Mouse (Mus musculus): Measurements from ENCODE around the gene Fhdc1. TPM values are rescaled to one million over a fixed set of nuclear protein-coding genes. Genes with fewer than 3 reads are reported as not detected.

The Fhdc1 gene
- polyA plus RNA-seq, 1 experiment, result 0.22 TPM

DNA sequence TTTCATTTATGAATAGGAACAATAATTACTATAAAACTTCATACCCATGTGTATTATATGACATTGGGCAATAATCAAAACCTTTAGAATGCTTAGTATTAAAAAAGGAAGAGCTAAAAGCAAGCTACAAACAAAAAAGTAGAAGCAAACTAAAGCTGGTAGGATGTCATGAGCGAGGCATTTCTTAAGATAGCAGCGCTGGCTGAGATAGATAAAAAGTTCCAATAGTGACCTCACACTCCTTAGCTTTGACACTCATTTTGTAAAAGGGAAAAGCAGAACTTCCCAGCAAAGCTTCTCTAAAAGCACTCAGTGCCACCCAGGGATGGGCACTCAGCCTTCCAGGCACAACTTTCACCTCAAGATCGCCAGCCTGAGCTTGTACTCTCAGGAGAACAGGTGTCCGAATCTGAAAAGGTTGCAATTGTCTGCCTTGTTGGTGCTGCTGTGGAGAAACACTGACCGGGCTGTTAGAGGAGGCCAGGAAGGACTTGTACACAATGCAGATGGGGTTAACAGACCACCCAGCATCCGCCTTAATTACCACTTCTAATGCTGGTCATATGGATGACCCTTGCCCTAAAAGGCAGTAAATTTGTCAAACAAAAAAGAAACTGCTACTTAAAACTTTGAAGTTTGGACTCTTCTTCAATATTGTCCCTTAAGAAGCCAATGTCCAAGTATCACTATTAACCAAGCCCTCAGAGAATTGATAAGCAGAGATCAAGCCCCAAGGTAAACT is 32.7 kb upstream of the Fhdc1 start:
- H3K36me3 ChIP-seq (ENCODE audit: control insufficient read depth, insufficient read depth), result peaks cover 15% of the 10 kb centered on the region
- no peak overlapping the region for H3K4me2 ChIP-seq (ENCODE audit: low read depth)
- H3K79me2 ChIP-seq (ENCODE audit: control insufficient read depth, insufficient read depth), result no peaks in the 10 kb centered on the region
- H3ac ChIP-seq (ENCODE audit: control insufficient read depth, insufficient read length), result no peak overlapping the region
- no peaks in the 10 kb centered on the region for H3K27me3 ChIP-seq (ENCODE audit: control insufficient read depth, insufficient read depth, insufficient read length)
- TF ChIP-seq MAX (IDR thresholded peaks at IDR 0.05; ENCODE audit: low read depth) (no peak), USF1 (IDR thresholded peaks at IDR 0.05; ENCODE audit: low read depth) (no peak), POLR2A (IDR thresholded peaks at IDR 0.05; ENCODE audit: insufficient read length, low read depth) (no peak), TCF12 (IDR thresholded peaks at IDR 0.05; ENCODE audit: insufficient read depth, poor library complexity, severe bottlenecking) (no peak), TCF3 (IDR thresholded peaks at IDR 0.05; ENCODE audit: insufficient read length, low read depth) (no peak), MYOG (IDR thresholded peaks at IDR 0.05; ENCODE audit: control insufficient read depth in 1 of 3, insufficient read depth in 1 of 3, insufficient read length in 2 of 3, low read depth in 2 of 3) (no peak), POLR2AphosphoS2 (IDR thresholded peaks at IDR 0.05; ENCODE audit: insufficient read length, low read depth) (no peak), E2F4 (IDR thresholded peaks at IDR 0.05; ENCODE audit: insufficient read depth) (no peak), MYOD1 (IDR thresholded peaks at IDR 0.05; ENCODE audit: control insufficient read depth in 1 of 3, insufficient read length in 2 of 3, low read depth in 2 of 3) (no peak), REST (IDR thresholded peaks at IDR 0.05; ENCODE audit: insufficient read depth, insufficient read length) (no peak), SRF (IDR thresholded peaks at IDR 0.05; ENCODE audit: control insufficient read depth, insufficient read length, low read depth) (no peak)
- no peak overlapping the region for H3K4me3 ChIP-seq

DNA sequence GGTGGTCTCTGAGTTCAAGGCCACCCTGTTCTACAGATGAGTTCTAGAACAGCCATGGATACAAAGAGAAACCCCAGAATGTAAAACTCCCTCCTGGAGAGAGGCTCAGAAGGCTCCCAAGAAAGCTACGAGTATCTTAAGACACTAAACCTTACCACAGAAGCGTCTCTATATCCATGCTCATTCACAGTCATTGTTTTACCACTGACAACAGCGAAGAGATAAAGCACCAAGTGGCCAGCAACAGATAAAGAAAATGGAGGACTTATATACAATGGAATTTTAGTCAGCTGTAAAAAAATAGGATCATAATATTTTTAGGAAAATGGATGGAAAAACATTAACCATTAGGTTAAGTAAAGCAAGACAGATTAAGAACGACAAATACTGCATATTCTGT is 25.0 kb upstream of the Fhdc1 start:
- Histone ChIP-seq H3K27me3 (ENCODE audit: control insufficient read depth, insufficient read depth, insufficient read length) (no peaks in the 10 kb centered on the region), H3K4me2 (ENCODE audit: low read depth) (no peak overlapping the region), H3K4me3 (no peak overlapping the region), H3K36me3 (ENCODE audit: control insufficient read depth, insufficient read depth) (peaks cover 5% of the 10 kb centered on the region), H3ac (ENCODE audit: control insufficient read depth, insufficient read length) (no peak overlapping the region), H3K79me2 (ENCODE audit: control insufficient read depth, insufficient read depth) (no peaks in the 10 kb centered on the region)
- TF ChIP-seq TCF12 (IDR thresholded peaks at IDR 0.05; ENCODE audit: insufficient read depth, poor library complexity, severe bottlenecking) (no peak), POLR2A (IDR thresholded peaks at IDR 0.05; ENCODE audit: insufficient read length, low read depth) (no peak), CEBPB (IDR thresholded peaks at IDR 0.05; ENCODE audit: insufficient read depth, poor library complexity, severe bottlenecking) (no peak), MYOG (IDR thresholded peaks at IDR 0.05; ENCODE audit: control insufficient read depth in 1 of 3, insufficient read depth in 1 of 3, insufficient read length in 2 of 3, low read depth in 2 of 3) (no peak), USF1 (IDR thresholded peaks at IDR 0.05; ENCODE audit: low read depth) (no peak), SRF (IDR thresholded peaks at IDR 0.05; ENCODE audit: control insufficient read depth, insufficient read length, low read depth) (no peak), POLR2AphosphoS2 (IDR thresholded peaks at IDR 0.05; ENCODE audit: insufficient read length, low read depth) (no peak), MAX (IDR thresholded peaks at IDR 0.05; ENCODE audit: low read depth) (no peak), REST (IDR thresholded peaks at IDR 0.05; ENCODE audit: insufficient read depth, insufficient read length) (no peak), MYOD1 (IDR thresholded peaks at IDR 0.05; ENCODE audit: control insufficient read depth in 1 of 3, insufficient read length in 2 of 3, low read depth in 2 of 3) (no peak), E2F4 (IDR thresholded peaks at IDR 0.05; ENCODE audit: insufficient read depth) (no peak), TCF3 (IDR thresholded peaks at IDR 0.05; ENCODE audit: insufficient read length, low read depth) (no peak)

DNA sequence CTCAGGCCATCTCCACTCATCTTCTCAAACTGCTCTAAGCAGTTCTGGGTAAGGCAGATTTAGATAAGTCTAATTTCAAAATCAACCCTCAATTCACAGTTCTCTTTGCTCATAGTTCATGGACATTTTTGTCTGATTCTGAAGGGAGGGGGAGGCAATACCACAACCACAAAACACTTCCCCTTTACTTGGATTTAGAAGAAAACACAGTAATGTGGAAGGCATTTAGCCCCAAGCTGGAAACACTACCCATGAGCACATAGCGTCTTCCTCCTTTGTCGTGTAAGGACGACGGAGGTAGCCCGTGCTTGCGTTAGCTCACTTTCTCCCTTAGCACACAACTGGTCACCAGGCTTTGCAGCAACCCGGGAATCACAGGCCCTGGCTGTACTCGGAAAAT is 24.1 kb upstream of the Fhdc1 start:
- no peaks in the 10 kb centered on the region for H3K79me2 ChIP-seq (ENCODE audit: control insufficient read depth, insufficient read depth)
- no peak overlapping the region for H3K4me2 ChIP-seq (ENCODE audit: low read depth)
- H3K4me3 ChIP-seq, result no peak overlapping the region
- peaks cover 9% of the 10 kb centered on the region for H3K36me3 ChIP-seq (ENCODE audit: control insufficient read depth, insufficient read depth)
- no peak for TF ChIP-seq MYOD1 (IDR thresholded peaks at IDR 0.05; ENCODE audit: control insufficient read depth in 1 of 3, insufficient read length in 2 of 3, low read depth in 2 of 3)
- no peak for TF ChIP-seq USF1 (IDR thresholded peaks at IDR 0.05; ENCODE audit: low read depth)
- no peak for TF ChIP-seq POLR2AphosphoS2 (IDR thresholded peaks at IDR 0.05; ENCODE audit: insufficient read length, low read depth)
- no peak for TF ChIP-seq E2F4 (IDR thresholded peaks at IDR 0.05; ENCODE audit: insufficient read depth)
- TF ChIP-seq CEBPB (IDR thresholded peaks at IDR 0.05; ENCODE audit: insufficient read depth, poor library complexity, severe bottlenecking), result no peak
- no peak for TF ChIP-seq MYOG (IDR thresholded peaks at IDR 0.05; ENCODE audit: control insufficient read depth in 1 of 3, insufficient read depth in 1 of 3, insufficient read length in 2 of 3, low read depth in 2 of 3)
- TF ChIP-seq TCF12 (IDR thresholded peaks at IDR 0.05; ENCODE audit: insufficient read depth, poor library complexity, severe bottlenecking), result no peak
- TF ChIP-seq POLR2A (IDR thresholded peaks at IDR 0.05; ENCODE audit: insufficient read length, low read depth), result no peak
- no peak for TF ChIP-seq REST (IDR thresholded peaks at IDR 0.05; ENCODE audit: insufficient read depth, insufficient read length)
- TF ChIP-seq TCF3 (IDR thresholded peaks at IDR 0.05; ENCODE audit: insufficient read length, low read depth), result no peak
- TF ChIP-seq MAX (IDR thresholded peaks at IDR 0.05; ENCODE audit: low read depth), result no peak
- TF ChIP-seq SRF (IDR thresholded peaks at IDR 0.05; ENCODE audit: control insufficient read depth, insufficient read length, low read depth), result no peak
- no peaks in the 10 kb centered on the region for H3K27me3 ChIP-seq (ENCODE audit: control insufficient read depth, insufficient read depth, insufficient read length)
- no peak overlapping the region for H3ac ChIP-seq (ENCODE audit: control insufficient read depth, insufficient read length)

DNA sequence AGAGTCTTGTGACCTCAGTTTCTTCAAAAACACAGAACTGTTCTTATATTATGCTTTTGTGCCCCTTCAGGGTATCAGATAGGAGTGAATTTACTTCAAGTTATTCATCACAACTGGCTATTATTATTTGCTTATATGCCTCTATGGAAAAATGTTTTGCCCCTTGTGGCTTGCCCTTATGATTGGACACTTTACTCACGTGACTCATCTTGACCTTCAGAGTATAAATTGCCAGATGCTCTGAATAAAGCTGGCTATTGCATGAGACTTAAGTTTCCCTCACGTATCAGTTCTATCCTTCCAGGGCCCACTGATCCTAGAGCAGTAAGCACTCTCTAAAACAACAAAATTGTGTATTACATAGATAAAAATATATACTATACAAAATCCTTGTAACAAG is 21.9 kb upstream of the Fhdc1 start:
- Histone ChIP-seq H3K4me2 (ENCODE audit: low read depth) (no peak overlapping the region), H3ac (ENCODE audit: control insufficient read depth, insufficient read length) (no peak overlapping the region), H3K4me3 (no peak overlapping the region), H3K79me2 (ENCODE audit: control insufficient read depth, insufficient read depth) (no peaks in the 10 kb centered on the region), H3K27me3 (ENCODE audit: control insufficient read depth, insufficient read depth, insufficient read length) (no peaks in the 10 kb centered on the region), H3K36me3 (ENCODE audit: control insufficient read depth, insufficient read depth) (peaks cover 9% of the 10 kb centered on the region)
- TF ChIP-seq E2F4 (IDR thresholded peaks at IDR 0.05; ENCODE audit: insufficient read depth) (no peak), USF1 (IDR thresholded peaks at IDR 0.05; ENCODE audit: low read depth) (no peak), CEBPB (IDR thresholded peaks at IDR 0.05; ENCODE audit: insufficient read depth, poor library complexity, severe bottlenecking) (no peak), MYOG (IDR thresholded peaks at IDR 0.05; ENCODE audit: control insufficient read depth in 1 of 3, insufficient read depth in 1 of 3, insufficient read length in 2 of 3, low read depth in 2 of 3) (no peak), TCF3 (IDR thresholded peaks at IDR 0.05; ENCODE audit: insufficient read length, low read depth) (no peak), REST (IDR thresholded peaks at IDR 0.05; ENCODE audit: insufficient read depth, insufficient read length) (no peak), MAX (IDR thresholded peaks at IDR 0.05; ENCODE audit: low read depth) (no peak), MYOD1 (IDR thresholded peaks at IDR 0.05; ENCODE audit: control insufficient read depth in 1 of 3, insufficient read length in 2 of 3, low read depth in 2 of 3) (no peak), SRF (IDR thresholded peaks at IDR 0.05; ENCODE audit: control insufficient read depth, insufficient read length, low read depth) (no peak), TCF12 (IDR thresholded peaks at IDR 0.05; ENCODE audit: insufficient read depth, poor library complexity, severe bottlenecking) (no peak), POLR2AphosphoS2 (IDR thresholded peaks at IDR 0.05; ENCODE audit: insufficient read length, low read depth) (no peak), POLR2A (IDR thresholded peaks at IDR 0.05; ENCODE audit: insufficient read length, low read depth) (no peak)
